Mouse (Mus musculus): ENCODE results near the gene Gtpbp8. TPM values are rescaled to one million over a fixed set of nuclear protein-coding genes. Genes with fewer than 3 reads are reported as not detected.

The Gtpbp8 gene
- 21.0 and 24.7 TPM in 2 replicates for polyA plus RNA-seq (2015; fragmentation: Nextera tagmentation; extraction: Ambion mirVana)

DNA sequence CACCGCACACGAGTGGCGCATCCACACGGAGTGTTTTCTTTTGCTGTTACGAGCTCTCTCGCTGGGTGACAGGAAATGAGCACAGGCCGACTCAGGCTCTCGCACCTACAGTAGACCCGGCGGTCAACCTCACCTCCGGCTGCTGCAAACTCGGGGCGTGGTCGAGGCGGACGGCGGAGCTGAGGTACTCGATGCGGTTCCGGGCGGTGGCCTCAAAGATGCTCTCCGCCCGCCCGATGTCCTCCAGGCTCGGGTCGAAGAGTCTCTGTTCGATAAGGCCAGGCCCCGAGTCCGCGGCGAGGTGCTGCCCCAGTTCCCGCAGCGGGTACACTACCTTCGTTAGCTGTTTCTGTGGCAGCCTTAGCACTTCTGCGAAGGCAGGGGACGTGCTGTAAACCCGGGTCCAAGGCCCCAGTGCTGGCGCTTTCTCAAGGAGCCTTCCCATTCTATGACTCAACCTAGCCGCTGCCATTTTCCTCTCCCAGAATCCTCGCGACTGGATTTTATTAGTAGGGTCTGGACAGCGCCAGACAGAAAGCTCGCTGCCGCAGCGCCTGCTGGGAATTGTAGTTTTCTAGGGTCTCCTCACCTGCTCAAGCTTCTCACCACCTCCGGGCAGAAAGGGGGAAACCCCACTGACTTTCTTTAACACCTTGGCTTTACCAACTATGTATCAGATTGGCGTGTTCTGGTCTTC, at the start of gene Gtpbp8:
Gene Gtpbp8 (minus strand): TSS at position 498 of the 697 bp plus-strand sequence.
- Histone ChIP-seq H3K4me2 (replicated peaks) (peak within 1 kb of the TSS; percentile 69), H3K27me3 (no peaks in the 10 kb centered on the region), H3K4me3 (replicated peaks) (peak within 1 kb of the TSS; percentile 90), H3K4me1 (peaks cover 10% of the 10 kb centered on the region), H3K36me3 (peaks cover 11% of the 10 kb centered on the region), H3K9ac (peak within 1 kb of the TSS; percentile 82), H3K27ac (replicated peaks) (peak within 1 kb of the TSS; percentile 98), H3K9me3 (replicated peaks) (no peaks in the 10 kb centered on the region)
- WGBS, result 0% methylated on average over 47 of the region's 47 CpGs
- peak; percentile 90 for ATAC-seq (ENCODE audit: insufficient number of reproducible peaks, low FRiP score, low TSS enrichment, low read depth)

DNA sequence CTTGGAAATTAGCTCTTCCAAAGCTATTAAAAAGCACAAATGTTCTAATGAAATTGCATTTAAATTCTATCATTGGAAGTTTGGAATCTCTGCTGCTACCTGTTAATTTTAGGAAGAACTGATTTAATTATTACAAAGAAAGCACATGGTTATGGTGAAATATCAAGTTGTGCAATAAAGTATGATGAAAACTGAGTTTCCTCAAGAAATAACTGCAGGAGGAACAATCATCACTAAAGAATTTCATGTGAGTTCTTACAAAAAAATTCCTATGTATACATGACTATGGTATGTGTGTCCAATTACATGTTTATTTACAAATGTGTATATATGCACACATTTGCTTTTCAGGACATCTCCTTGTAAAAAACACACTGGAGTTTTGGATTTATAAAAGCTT, 48.3 kb upstream of the Gtpbp8 start:
- Histone ChIP-seq H3K4me1 (no peaks in the 10 kb centered on the region), H3K9ac (no peak overlapping the region), H3K4me3 (replicated peaks) (no peak overlapping the region), H3K9me3 (replicated peaks) (no peaks in the 10 kb centered on the region), H3K36me3 (no peaks in the 10 kb centered on the region), H3K27ac (replicated peaks) (no peak overlapping the region), H3K27me3 (no peaks in the 10 kb centered on the region), H3K4me2 (replicated peaks) (no peak overlapping the region)
- ATAC-seq (ENCODE audit: insufficient number of reproducible peaks, low FRiP score, low TSS enrichment, low read depth), result no peak

DNA sequence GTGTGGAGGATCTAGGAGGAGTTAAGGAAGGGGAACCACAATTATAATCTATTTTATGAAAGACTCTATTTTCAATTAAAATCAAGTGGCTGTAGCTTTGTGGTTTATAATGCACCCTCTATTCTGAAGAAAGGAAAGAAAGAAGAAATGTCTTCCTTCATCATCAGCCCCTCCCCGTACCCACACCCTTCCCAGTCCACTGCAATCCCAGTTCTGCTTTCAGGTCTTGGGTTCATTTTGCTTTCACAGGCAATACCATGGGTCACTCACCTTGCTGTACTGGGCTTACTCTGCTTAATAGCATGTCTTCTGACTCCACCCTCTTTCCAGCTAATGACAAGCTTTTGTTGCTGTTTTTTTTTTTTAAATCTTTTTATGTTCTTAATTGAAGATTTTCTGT, 40.8 kb upstream of the Gtpbp8 start:
- H3K36me3 ChIP-seq, result no peaks in the 10 kb centered on the region
- no peak overlapping the region for H3K4me3 ChIP-seq (replicated peaks)
- ATAC-seq (ENCODE audit: insufficient number of reproducible peaks, low FRiP score, low TSS enrichment, low read depth), result no peak
- H3K27me3 ChIP-seq, result no peaks in the 10 kb centered on the region
- 84% methylated on average over 1 of the region's 1 CpGs for WGBS
- H3K9ac ChIP-seq, result no peak overlapping the region
- no peak overlapping the region for H3K27ac ChIP-seq (replicated peaks)
- no peak overlapping the region for H3K4me2 ChIP-seq (replicated peaks)
- H3K9me3 ChIP-seq (replicated peaks), result no peaks in the 10 kb centered on the region
- H3K4me1 ChIP-seq, result no peaks in the 10 kb centered on the region

DNA sequence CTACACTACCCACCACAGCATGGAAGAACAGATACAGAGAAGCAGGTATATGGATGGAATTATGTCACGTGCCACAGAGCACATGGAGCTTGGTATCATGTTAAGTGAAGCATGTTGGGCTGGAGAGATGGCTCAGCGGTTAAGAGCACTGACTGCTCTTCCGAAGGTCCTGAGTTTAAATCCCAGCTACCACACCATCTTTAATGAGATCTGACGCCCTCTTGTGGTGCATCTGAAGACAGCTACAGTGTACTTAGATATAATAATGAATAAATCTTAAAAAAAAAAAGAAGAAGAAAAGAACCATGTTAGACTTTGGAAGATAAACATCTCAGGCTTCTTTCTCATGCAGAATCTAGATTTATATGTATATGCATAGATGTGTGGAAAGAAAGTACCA, 34.6 kb upstream of the Gtpbp8 start:
- H3K4me2 ChIP-seq (replicated peaks), result no peak overlapping the region
- H3K4me1 ChIP-seq, result no peaks in the 10 kb centered on the region
- no peak overlapping the region for H3K27ac ChIP-seq (replicated peaks)
- H3K27me3 ChIP-seq, result no peaks in the 10 kb centered on the region
- no peak overlapping the region for H3K4me3 ChIP-seq (replicated peaks)
- H3K9ac ChIP-seq, result no peak overlapping the region
- H3K36me3 ChIP-seq, result no peaks in the 10 kb centered on the region
- 69% methylated on average over 4 of the region's 4 CpGs for WGBS
- no peak for ATAC-seq (ENCODE audit: insufficient number of reproducible peaks, low FRiP score, low TSS enrichment, low read depth)
- H3K9me3 ChIP-seq (replicated peaks), result no peaks in the 10 kb centered on the region

DNA sequence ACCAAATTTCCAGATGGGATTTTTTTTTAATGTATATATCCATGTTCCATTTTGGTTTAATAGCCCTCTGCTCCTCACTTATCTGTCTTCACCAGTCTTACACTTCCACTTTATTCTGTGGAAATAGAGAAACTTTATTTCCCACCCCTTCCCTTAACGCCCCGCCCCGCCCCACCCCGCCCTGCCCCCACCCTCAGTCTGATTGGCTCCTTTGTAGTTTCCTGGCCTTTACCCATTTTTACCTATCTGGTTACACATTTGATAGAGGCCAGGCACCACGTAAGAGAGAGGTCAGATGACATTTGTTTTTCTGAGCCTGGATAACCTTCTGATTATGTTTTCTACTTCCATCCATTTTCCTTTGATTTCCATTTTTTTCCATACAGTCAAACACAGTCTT, 33.3 kb upstream of the Gtpbp8 start:
- ATAC-seq (ENCODE audit: insufficient number of reproducible peaks, low FRiP score, low TSS enrichment, low read depth), result no peak
- no peak overlapping the region for H3K4me2 ChIP-seq (replicated peaks)

DNA sequence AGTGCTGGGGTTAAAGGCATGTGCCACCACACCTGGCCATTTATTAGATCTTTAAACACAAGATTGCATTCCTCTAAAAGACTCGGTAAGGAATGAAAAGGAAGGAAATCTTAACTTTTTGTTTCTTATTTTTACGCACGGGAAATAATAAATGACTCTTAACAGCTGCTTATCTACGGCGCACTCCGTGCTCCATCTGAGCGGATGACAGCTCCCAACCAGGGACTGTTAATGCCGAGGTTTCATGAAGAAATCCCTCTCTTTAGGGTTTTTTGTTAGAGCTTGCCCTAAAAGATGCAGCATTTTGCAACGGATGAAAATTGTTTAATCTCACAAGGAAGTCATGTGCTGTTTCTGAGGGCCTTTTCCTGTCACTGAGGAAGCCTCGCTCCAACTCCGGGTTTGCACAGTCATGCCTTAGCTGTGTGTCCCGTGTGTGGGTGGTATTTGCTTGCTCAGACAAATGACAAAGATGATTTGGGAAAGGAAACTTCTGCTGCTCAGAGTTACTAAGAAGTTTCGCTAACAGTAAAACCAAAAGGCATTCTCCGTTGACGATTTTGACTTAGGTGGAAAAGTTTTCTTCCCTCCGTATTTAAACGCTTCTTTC, 32.5 kb upstream of the Gtpbp8 start:
- no peak overlapping the region for H3K4me3 ChIP-seq (replicated peaks)
- no peaks in the 10 kb centered on the region for H3K4me1 ChIP-seq
- no peak overlapping the region for H3K27ac ChIP-seq (replicated peaks)
- H3K36me3 ChIP-seq, result no peaks in the 10 kb centered on the region
- H3K27me3 ChIP-seq, result no peaks in the 10 kb centered on the region
- WGBS, result 72% methylated on average over 17 of the region's 17 CpGs
- no peak for ATAC-seq (ENCODE audit: insufficient number of reproducible peaks, low FRiP score, low TSS enrichment, low read depth)
- no peak overlapping the region for H3K4me2 ChIP-seq (replicated peaks)
- no peak overlapping the region for H3K9ac ChIP-seq
- no peaks in the 10 kb centered on the region for H3K9me3 ChIP-seq (replicated peaks)

More for the DNA sequence above, 33.3 kb upstream of the Gtpbp8 start:
- H3K27me3 ChIP-seq, result no peaks in the 10 kb centered on the region
- no peak overlapping the region for H3K9ac ChIP-seq
- H3K4me1 ChIP-seq, result no peaks in the 10 kb centered on the region
- H3K27ac ChIP-seq (replicated peaks), result no peak overlapping the region
- WGBS, result 84% methylated on average over 5 of the region's 5 CpGs
- no peaks in the 10 kb centered on the region for H3K9me3 ChIP-seq (replicated peaks)
- no peak overlapping the region for H3K4me3 ChIP-seq (replicated peaks)
- no peaks in the 10 kb centered on the region for H3K36me3 ChIP-seq

DNA sequence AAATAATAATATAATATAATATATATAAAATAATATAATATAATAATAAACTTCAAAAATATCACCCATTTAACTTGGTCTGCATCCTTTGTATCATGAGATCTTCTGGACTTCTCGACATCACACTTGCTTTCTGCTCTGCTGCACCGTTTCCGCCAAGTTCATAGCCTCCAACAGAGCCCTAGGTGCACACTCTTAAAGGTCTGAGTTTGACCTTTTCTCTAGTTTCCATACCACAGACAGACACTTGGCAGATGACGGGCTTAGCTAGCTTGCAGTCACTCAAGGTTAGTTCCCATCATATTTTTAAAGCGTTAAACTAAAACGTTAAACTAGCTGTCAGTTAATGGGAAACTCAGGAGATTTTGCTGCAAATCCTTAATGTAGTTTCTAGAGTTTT, 28.0 kb upstream of the Gtpbp8 start:
- Histone ChIP-seq H3K9me3 (replicated peaks) (no peaks in the 10 kb centered on the region), H3K36me3 (no peaks in the 10 kb centered on the region), H3K4me1 (no peaks in the 10 kb centered on the region), H3K9ac (no peak overlapping the region), H3K27me3 (no peaks in the 10 kb centered on the region), H3K4me3 (replicated peaks) (no peak overlapping the region), H3K4me2 (replicated peaks) (no peak overlapping the region), H3K27ac (replicated peaks) (no peak overlapping the region)
- ATAC-seq (ENCODE audit: insufficient number of reproducible peaks, low FRiP score, low TSS enrichment, low read depth), result no peak
- 90% methylated on average over 6 of the region's 6 CpGs for WGBS

DNA sequence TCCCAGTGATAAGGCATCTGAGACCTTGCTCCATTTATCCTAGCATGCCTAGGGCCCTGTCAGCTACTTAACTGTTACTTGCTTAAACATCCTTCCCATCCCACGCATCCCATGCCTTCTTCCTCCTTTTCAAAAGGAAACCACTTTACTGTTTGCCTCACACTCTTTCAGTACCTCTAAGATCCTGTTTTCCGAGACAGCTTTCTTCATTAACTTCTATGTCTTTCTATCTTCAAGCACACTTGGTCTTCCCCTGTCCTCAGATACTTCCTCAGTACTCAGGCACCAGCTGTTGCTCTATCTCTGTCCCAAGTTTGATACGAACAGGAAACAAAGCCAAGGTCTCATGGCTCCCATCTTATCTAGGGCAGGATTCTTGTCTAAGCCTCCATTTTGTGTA, 27.5 kb upstream of the Gtpbp8 start:
- no peak overlapping the region for H3K9ac ChIP-seq
- H3K9me3 ChIP-seq (replicated peaks), result no peaks in the 10 kb centered on the region
- no peaks in the 10 kb centered on the region for H3K4me1 ChIP-seq
- ATAC-seq (ENCODE audit: insufficient number of reproducible peaks, low FRiP score, low TSS enrichment, low read depth), result no peak
- no peaks in the 10 kb centered on the region for H3K36me3 ChIP-seq
- H3K4me2 ChIP-seq (replicated peaks), result no peak overlapping the region
- H3K27me3 ChIP-seq, result no peaks in the 10 kb centered on the region
- WGBS, result 84% methylated on average over 3 of the region's 3 CpGs
- H3K4me3 ChIP-seq (replicated peaks), result no peak overlapping the region
- H3K27ac ChIP-seq (replicated peaks), result no peak overlapping the region

DNA sequence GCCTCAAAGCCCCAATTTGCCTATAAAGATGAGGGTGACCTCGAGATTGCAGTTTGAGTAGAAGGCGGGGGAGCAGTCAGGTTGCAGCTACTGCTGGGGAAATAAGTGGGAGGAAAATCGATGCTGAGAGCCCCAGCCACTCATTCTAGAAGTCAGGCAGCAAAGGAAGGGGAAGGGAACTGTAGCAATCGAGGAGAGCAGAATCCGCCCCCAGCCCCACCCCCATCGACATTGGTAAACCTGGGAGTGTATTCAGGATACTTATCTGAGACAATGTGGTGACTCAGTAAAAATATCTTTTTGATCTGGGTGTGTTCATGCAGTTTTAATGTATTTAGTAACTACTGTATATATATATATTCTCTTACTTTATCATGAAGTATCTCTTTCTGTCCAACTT, 26.4 kb upstream of the Gtpbp8 start:
- no peak for ATAC-seq (ENCODE audit: insufficient number of reproducible peaks, low FRiP score, low TSS enrichment, low read depth)
- Histone ChIP-seq H3K9me3 (replicated peaks) (no peaks in the 10 kb centered on the region), H3K4me3 (replicated peaks) (no peak overlapping the region), H3K4me2 (replicated peaks) (no peak overlapping the region), H3K9ac (no peak overlapping the region), H3K36me3 (no peaks in the 10 kb centered on the region), H3K27me3 (no peaks in the 10 kb centered on the region), H3K4me1 (no peaks in the 10 kb centered on the region), H3K27ac (replicated peaks) (no peak overlapping the region)
- 72% methylated on average over 6 of the region's 6 CpGs for WGBS

DNA sequence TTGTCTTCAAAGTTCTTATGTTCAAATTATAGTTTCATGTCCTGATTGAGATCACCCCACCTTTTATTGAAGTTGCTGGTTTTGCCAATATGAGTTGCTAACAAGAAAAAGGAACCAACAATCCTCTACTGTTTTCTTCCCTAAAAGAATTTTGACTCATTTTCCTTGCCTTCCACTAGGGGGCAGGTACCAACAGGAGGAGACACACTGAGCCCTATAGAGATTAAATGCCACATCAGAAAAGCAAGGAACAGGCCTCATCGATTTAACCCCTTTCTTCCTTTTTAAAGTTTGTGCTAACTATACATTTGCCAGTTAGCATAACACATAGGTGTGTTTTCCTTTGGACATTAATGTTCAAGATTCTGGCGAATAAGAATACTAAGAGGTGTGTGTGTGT, 21.8 kb upstream of the Gtpbp8 start:
- H3K9ac ChIP-seq, result no peak overlapping the region
- H3K27me3 ChIP-seq, result no peaks in the 10 kb centered on the region
- H3K36me3 ChIP-seq, result no peaks in the 10 kb centered on the region
- no peak overlapping the region for H3K4me3 ChIP-seq (replicated peaks)
- no peaks in the 10 kb centered on the region for H3K4me1 ChIP-seq
- no peaks in the 10 kb centered on the region for H3K9me3 ChIP-seq (replicated peaks)
- no peak overlapping the region for H3K4me2 ChIP-seq (replicated peaks)
- ATAC-seq (ENCODE audit: insufficient number of reproducible peaks, low FRiP score, low TSS enrichment, low read depth), result no peak
- no peak overlapping the region for H3K27ac ChIP-seq (replicated peaks)
- 45% methylated on average over 2 of the region's 2 CpGs for WGBS

DNA sequence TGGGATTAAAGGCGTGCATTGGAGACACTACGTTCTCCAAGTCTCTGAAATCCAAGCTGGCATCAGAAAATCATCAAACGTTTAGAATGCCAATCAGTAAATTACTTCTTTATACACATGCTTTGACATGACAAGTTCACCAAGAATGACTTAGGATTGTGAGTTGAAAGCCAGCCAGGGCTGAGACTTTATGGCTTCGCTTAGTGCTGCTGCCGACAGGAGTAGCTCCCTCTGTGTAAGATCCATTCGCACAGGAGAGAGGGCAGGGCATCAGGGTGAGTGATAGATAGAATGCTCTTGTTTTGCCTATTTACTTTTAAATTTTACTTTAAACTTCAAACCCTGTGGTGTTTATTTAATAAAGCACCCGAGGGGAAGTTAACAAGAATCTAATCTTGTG, 21.3 kb upstream of the Gtpbp8 start:
- 78% methylated on average over 7 of the region's 7 CpGs for WGBS
- H3K4me3 ChIP-seq (replicated peaks), result no peak overlapping the region
- no peak overlapping the region for H3K4me2 ChIP-seq (replicated peaks)
- H3K4me1 ChIP-seq, result no peaks in the 10 kb centered on the region
- no peak overlapping the region for H3K27ac ChIP-seq (replicated peaks)
- no peaks in the 10 kb centered on the region for H3K27me3 ChIP-seq
- H3K9ac ChIP-seq, result no peak overlapping the region
- no peaks in the 10 kb centered on the region for H3K36me3 ChIP-seq
- no peak for ATAC-seq (ENCODE audit: insufficient number of reproducible peaks, low FRiP score, low TSS enrichment, low read depth)
- no peaks in the 10 kb centered on the region for H3K9me3 ChIP-seq (replicated peaks)

DNA sequence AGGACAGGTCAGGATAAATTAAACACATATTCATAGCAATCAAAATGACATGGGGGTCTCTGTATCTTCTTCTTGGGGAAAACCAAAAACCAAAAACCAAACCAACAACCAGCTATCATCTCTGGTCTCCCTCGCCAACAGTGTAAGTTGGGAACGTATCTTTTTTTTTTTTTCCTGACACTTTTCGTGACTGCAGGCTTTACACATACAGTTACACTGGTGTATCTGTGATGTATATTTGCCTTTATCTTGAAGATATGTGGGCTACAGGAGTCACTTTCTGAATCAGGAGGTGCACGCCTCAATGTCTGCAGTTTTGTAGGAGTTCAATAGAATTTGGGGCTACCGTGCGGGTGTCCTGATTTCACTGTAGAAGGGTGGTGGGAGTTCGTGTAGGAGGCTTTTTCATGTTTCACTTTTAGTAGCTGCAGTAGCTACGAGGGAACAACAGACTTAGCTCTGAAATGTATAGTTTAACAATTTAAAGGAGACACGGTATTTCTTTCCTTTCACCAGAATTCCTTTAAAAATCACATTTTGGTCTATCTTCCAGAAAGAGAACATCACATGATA, 20.2 kb upstream of the Gtpbp8 start:
- no peak for ATAC-seq (ENCODE audit: insufficient number of reproducible peaks, low FRiP score, low TSS enrichment, low read depth)

More for the DNA sequence above, 20.2 kb upstream of the Gtpbp8 start:
- no peak overlapping the region for H3K27ac ChIP-seq (replicated peaks)
- H3K4me3 ChIP-seq (replicated peaks), result no peak overlapping the region
- no peak overlapping the region for H3K9ac ChIP-seq
- H3K4me1 ChIP-seq, result no peaks in the 10 kb centered on the region
- H3K36me3 ChIP-seq, result no peaks in the 10 kb centered on the region
- 82% methylated on average over 9 of the region's 9 CpGs for WGBS
- no peaks in the 10 kb centered on the region for H3K9me3 ChIP-seq (replicated peaks)
- H3K4me2 ChIP-seq (replicated peaks), result no peak overlapping the region
- H3K27me3 ChIP-seq, result no peaks in the 10 kb centered on the region

All from embryonic facial prominence, embryonic 15.5 days (tissue).